Mouse (Mus musculus) urinary bladder, postnatal 25 days (tissue): ENCODE results near the gene Pdhb.

Experiments used
- DNase-seq: peaks from one replicate; pipeline ENCODE4 v3.0.0; 2022; ENCODE audit warnings: low spot score

Gene Pdhb

DNA sequence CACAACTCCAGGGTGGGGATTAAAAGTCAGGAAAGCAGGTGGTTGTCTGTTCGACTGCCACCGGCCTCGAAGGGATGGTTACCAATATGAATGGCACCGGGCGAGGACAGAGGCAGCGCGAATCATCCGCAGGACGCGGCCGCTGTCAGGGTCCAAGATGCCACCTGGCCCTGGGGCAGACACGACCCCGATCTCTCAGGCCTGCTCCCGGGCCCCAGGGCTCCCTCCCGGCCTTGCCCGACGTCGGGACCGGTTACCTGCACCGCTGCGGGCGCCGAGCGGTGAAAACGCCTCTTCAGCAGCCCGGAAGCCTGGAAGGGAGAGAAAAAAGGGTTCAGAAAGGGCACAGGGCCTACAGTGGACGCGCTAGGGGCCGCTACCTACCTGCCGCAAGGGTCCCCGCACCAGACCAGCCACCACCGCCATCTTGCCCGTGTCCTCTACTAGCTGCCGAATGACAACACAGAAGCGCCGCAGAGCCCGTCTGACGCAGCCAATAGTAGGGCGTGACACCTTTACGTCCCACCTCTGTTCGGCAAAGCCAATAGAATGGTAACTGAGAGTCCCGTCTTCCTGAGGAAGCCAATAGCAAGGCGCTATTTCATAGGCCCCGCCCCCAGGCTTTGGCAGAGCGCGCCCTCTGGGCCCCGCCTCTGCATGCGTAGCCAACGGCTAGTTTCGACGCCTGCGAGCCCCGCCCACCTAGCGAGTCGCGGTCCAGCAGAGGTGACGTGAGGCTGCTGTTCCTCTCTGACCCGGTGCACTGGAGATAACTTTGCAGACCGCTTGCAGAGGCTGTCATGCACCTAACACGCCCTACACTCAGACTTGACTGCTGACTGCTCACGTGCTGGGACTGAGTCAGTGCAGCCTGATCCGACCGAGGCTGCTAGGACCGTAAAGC, at the start of gene Pdhb:
Gene Pdhb (minus strand): TSS at position 519 of the 904 bp plus-strand sequence.
- DNase-seq, result peak; percentile 98

DNA sequence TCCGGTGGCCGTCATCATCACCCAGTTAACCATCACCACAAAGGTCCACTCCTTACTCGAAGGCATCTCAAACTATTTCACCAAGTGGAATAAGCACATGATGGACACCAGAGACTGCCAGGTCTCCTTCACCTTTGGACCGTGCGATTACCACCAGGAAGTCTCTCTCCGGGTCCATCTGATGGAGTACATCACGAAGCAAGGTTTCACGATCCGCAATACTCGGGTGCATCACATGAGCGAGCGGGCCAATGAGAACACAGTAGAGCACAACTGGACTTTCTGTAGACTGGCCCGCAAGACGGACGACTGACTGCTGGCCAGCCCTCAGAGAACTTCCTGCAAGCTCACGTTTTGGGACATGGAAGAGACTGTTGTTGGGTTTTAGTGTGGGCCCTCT, 49.7 kb upstream of the Pdhb start:
- DNase-seq, result no peak

GRCm38 (mm10) chr14:8220912-8221311, 48.1 kb upstream of the Pdhb start:
- no peak for DNase-seq

DNA sequence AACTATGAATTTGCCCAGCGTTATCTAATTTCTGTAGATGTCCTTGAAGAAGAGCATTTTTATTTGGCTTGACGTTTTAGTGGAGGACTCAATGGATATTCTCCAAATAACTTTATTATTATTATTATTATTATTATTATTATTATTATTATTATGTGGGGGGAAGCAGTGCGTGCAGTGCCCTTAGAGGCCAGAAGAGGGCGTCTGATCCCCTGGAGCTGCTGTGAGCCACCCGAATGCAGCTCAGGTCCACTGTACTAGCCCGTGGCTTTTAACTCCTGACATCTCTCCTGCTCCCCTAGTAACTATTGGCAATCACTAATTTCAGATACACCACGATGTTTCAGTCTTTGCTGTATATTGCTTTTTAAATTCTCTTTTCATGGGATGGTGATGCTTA, 47.5 kb upstream of the Pdhb start:
- no peak for DNase-seq

DNA sequence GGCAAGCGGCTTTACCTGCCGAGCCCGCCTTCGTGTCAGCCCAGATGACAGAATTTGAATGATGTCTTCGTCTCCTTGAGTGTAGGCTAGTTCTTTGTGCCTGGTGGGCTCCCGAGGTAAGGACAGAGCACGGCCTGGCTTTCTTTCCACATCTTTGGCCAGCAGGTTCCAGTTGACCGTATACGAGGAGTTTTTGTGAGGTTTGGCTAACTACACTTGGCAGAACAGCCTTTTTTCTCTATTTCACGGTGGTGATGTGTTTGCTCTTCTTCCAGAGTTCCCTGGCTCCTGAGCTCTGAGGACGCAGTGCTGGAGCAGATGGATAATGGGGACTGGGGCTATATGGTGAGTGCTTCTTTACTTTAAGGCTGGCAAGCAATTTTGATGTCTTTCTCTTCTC, 47.1 kb upstream of the Pdhb start:
- DNase-seq, result no peak

- DNase-seq, result no peak
These were observed 46.0 kb upstream of the Pdhb start for GRCm38 (mm10) chr14:8218730-8219380.

- no peak for DNase-seq
These were observed 45.4 kb upstream of the Pdhb start for GRCm38 (mm10) chr14:8218238-8218637.

DNA sequence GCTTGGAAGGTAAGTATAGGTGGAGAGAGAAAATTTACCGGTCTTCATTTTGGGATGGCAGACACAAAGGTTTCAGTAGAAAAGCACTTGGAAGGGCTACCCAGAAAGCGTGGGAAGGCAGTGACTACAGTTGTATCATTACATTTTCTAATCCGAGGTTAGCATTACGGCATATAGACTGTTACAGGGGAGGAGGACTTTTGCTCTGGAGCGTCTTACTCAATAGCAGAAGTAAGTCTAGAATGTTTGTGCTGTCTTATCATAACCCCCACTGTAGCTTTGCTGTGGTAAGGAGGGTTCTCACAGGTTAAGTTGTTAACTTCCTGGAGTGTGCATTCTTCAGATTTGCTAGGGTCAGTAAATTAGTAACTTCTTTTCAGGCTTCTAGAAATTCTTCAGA, 43.3 kb upstream of the Pdhb start:
- no peak for DNase-seq

- DNase-seq, result no peak
These were observed 42.5 kb upstream of the Pdhb start for GRCm38 (mm10) chr14:8215208-8215778.

- peak; percentile 68 for DNase-seq
These were observed 41.7 kb upstream of the Pdhb start for GRCm38 (mm10) chr14:8214299-8215207.

GRCm38 (mm10) chr14:8213803-8214224, 41.0 kb upstream of the Pdhb start, which contains the start of gene Kctd6:
TSS of gene Kctd6 (plus strand) at chr14:8214140.
- DNase-seq, result peak; percentile 98

GRCm38 (mm10) chr14:8212996-8213395, 40.2 kb upstream of the Pdhb start:
- DNase-seq, result no peak

GRCm38 (mm10) chr14:8209896-8210295, 37.1 kb upstream of the Pdhb start:
- no peak for DNase-seq

DNA sequence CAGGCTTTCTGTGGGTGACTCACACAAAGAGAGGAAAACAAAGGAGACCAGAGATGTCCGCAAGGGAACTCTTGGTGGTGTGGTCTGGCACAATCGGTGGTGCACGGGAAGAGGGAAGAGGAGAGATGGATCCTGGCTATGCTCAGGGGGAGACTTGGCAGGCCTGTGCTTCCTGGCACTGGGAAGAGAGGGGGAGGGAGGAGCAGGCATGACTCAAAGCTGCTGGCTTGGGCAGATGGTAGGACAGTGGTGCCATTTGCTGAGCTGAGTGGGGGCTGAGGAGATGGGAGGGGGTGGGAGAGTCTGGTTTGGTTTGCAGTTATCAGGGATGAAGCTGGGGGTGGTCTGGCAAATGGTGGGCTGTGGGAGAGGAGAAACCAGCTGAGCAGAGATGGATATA, 36.1 kb upstream of the Pdhb start:
- no peak for DNase-seq

DNA sequence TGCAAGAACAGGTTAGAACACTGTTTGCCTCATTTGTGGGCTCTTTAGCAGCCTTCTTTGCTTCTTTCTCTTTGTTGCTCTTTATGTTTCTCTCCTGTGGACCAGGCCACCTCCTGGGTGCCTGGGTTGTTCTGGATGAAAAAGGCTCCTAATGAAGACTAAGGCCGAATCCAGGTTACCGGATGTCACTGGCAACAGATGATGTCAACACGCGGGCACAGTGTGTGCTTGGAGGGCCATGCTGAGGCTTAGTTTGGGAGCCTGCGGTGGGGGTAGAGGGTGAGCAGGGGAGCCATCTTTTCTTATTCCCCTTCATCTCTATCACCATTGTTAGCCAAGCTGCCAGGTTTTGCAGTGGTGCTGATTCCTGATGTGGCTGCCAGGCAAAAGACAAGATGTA, 34.7 kb upstream of the Pdhb start:
- DNase-seq, result no peak

GRCm38 (mm10) chr14:8207105-8207504, 34.3 kb upstream of the Pdhb start:
- no peak for DNase-seq

DNA sequence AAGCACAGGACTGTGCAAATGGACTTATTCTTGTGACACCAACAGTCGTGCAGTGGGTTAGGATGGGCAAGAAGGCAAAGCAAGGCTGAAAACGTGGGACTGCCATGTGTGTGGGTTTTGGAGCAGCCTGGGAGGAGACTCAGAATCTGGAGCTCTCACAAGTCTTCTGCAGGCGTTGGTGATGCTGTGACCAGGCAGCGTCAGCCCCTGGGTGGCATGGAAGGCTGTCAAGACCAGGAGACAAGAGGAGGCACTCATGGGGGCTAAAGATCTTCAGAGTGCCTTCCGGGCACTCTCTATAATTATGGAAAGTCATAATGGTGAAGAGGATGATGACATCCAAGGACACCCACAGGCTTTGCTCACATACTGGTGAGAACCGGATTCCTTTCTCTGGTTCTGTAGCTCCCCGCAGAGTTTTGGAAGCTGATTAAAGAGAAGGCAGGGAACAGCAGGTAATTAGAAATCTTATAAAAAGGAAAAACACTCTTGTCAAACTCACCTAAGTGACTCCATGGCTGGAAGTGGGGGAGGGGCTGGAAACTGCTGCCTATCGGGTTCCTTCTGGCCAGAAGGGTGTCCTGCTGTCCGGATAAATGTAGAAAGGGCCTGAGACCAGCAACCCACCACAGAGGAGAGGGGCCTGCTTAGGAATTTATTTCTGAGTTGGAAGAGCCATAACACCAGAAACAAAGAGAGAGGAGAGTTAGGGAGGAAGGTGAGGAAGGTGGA, 33.5 kb upstream of the Pdhb start:
- DNase-seq, result no peak

DNA sequence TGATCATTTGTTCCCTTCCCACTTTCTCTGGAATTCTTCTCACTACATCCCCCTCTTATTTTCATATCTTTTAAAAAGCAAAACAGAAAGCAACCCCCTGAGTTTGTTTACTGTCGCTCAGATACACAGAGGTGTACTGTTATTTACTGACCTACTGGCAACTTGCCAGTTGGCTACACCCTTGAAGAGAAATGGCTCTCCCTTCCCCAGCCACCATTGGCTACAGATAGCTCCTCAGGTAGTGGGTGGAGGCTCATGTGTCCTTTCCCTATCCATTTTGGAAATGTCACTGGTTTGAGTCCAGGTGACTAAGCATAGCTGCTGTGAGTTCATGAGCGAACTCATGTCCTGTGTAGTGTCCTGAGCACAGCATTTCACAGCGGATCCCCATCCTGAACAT, 28.9 kb upstream of the Pdhb start:
- DNase-seq, result no peak

DNA sequence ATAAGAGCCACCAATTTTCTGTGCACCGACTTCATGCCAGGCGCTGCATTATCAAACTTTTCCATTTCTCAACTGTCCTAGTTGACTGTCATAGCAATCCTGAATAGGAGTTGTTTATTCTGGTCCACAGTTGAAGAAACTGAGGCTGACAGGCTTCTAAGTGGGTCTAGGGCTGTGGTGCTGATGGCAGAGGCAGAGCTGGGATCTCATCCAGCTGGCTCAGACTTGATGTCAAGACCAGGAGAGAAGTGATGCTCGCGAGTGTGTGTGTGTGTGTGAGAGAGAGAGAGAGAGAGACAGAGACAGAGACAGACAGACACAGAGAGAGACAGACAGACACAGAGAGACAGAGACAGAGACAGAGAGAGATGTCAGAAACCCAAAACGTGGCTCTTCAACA, 27.9 kb upstream of the Pdhb start:
- no peak for DNase-seq

DNA sequence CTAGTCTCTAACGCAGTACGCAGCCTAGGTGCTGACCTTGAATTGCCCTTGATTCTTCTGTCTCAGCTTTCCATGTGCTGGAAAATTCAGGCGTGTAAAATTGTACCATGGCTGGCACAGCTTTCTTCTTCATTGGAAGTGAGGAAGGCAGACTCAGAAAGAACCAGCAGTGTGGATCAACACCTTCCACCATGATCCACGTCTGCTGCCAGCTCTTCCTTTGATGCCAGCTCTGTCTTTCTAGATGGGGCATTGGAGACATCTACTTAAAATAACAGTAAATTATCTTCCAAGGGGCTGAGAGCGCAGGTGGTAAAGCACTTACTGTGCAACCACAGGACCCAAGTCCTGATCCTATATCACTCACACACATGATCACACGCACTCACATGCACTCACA, 19.9 kb upstream of the Pdhb start:
- no peak for DNase-seq

DNA sequence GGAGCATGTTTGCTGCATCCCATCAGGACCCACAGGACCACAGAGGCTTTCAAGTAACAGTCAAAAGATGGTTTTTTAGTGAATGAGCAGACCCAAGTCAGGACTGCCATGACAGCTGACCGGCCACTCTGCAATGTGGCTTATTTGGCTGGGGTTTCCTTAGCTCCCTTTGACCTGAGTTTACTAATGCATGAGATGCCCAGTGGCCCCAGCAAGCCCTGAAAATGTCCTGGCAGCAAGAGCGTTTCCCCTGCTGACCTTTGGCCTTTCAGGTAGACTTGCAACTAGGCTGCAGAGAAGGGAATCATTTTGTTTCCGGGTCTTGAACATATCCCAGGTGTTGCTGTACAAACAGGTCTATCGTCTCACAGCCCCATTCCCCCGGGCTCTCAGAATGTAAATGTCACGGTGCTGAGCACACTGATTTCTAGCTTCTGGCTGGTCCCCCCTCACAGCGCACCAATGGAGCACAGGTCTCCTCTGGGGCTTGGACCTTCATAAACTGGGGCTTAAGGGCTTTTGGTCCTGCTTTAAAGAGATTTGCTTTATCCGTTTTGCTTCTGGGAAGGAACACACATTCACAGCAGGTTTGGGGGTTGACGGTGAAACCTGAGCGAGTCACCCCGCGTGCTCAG, 18.6 kb upstream of the Pdhb start:
- DNase-seq, result no peak
